Mouse (Mus musculus) c-Kit-positive CD71-positive TER-119-negative erythroid progenitor cells, embryonic 14.5 days (primary cell): ENCODE results near the gene Xpo1.
"Not testable (repeated sequence)": the region's sequence is repeated elsewhere in the genome, so short reads cannot be mapped to it uniquely, and the experiment has no call there.

Experiments used
- DNase-seq: peaks from one replicate; pipeline ENCODE4 v3.0.0-alpha.2; 2013; ENCODE audit warnings: low read depth

Gene Xpo1

GRCm38 (mm10) chr11:23255427-23256193 is at the start of gene Xpo1:
Gene Xpo1 (plus strand): TSS chr11:23256041.
- DNase-seq = peak; percentile 99

DNA sequence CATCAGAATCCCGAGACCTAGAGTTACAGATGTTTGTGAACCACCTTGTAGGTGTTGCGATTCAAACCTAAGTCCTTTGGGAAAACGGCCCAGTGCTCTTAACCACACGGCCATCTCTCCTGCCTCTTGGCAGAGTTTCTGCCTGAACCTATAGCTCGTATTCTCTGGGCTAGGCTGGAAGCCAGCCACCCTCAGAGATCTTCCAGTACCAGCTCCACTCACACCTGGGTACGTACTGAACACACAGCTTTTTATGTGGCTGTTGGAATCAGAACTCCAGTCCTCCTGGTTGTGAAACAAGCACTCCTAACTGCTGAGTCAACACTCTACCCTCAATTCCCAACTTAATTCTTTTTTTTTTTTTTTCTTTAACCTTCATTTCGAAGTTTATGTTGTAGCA is 46.1 kb upstream of the Xpo1 start:
- no peak for DNase-seq

DNA sequence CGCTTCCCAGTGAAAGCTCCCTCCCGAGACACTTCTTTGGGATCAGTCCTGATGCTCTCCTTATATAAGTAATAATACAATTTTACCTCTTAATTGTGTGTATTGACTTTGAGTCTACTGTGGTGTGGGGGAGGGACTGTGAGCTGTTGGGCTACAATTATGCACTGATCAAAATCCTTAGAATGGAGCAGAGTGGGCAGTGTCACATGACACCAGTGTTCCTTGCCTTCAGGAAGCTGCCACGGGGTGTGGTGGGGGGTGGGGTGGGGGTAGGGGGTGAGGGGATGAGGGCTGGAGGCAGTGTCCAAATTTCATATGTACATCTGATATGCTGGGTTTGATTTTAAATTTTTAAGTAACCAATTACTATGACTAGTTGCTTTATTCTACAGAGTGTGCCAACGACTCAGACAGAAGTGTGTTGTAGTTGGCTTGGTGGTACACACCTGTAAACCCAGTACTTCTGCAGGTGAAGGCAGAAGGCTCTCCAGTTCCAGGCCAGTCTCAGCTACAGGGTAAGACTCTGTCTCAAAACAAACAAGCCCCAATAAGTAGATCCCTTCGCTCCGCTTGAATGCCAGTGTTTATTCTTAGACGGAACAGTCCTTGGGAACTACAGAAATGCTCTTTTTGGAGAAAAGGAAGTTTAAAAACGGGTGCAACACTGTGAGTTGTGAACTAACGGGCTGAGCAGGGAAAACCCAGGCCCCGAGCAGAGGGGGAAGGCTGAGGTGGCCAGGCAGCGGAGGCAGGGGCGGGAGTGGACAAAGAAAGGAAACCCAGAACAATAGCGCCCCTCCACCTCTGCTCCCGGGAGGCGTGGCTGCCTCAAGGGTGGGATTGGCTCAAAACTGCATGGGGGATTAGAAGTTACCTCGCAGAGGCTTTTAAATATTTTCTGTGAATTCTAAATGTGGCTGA is 45.0 kb upstream of the Xpo1 start:
- no peak for DNase-seq

DNA sequence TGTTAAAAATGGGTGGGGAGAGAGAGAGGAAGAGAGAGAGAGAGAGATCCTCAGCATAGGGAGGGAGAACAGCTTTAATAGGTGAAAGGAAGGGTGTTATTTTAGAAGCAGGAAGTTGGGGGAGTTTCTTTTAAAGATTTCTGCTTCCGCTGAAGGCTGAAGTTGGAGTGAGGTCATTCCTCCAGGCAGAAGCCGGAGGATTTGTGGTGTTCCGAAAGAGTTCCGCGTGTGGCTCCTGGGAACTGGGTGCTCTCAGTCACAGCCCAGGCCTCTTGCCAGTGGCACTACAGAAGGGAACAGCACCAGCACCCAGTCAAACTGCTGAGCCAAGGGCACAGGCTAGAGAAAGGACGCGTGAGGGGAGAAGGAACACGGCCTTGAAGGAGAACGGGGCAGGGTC is 38.4 kb upstream of the Xpo1 start:
- DNase-seq = no peak

DNA sequence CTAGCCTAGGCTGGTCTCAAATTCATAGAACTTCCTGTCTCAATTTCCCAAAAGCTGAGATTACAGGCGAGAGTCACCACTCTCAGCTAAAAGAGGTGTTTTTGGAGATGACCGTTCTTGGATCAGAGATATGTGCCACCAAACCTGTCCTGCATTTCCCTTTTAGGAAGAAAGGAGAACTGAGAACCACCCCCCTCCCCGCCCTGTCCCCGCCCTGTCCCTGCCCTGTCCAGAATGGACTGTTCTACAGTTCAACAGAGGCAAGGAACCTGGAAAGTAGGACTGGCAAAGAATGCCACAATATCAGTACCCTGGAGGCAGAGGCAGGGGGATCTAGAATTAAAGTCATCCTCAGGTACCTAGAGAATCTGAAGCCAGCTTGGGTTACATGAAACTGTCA is 19.8 kb upstream of the Xpo1 start:
- DNase-seq = no peak

DNA sequence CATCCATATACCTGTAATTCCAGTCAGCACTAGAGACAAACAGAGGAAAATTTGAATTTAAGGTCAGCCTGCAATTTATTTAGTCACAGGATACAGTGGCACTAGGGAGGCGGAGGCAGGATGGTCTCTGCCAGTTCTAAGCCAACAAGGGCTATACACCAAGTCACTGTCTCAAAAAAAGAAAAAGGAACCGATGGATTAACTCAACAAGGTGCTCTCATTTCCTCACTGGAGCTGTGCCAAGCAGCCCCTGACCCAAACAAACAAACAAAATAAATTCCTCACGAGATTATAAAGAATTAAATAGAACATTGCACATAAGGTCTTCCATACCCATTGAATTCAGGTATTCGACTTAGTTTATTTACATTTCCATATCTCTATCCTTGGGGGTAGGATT is 1.9 kb upstream of the Xpo1 start:
- DNase-seq = no peak

- DNase-seq = no peak
These were observed 1.3 kb upstream of the Xpo1 start for GRCm38 (mm10) chr11:23254548-23254947.

DNA sequence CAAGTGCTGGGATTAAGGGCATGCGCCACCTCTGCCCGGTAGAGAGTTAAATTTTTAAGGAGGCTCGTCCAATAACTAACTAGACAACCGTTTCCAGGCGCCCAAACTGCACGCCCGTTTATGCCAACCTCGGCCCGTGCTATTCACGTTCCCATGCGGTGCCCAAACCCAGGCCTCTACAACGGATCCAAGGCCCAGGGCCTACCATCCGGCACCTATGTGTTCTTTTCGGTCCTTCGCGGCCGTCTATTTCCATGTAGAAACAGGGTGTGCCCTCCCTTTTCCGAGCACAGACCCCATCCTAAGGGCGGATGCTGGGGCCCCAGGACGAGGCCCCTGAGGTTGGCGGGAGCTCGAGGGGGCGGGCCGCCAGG is 801 bp upstream of the Xpo1 start:
- DNase-seq = no peak

GRCm38 (mm10) chr11:23256194-23256802 is 457 bp downstream of the Xpo1 start:
- no peak for DNase-seq

- peak; percentile 88 for DNase-seq
These were observed 1.2 kb downstream of the Xpo1 start for GRCm38 (mm10) chr11:23256803-23257704.

DNA sequence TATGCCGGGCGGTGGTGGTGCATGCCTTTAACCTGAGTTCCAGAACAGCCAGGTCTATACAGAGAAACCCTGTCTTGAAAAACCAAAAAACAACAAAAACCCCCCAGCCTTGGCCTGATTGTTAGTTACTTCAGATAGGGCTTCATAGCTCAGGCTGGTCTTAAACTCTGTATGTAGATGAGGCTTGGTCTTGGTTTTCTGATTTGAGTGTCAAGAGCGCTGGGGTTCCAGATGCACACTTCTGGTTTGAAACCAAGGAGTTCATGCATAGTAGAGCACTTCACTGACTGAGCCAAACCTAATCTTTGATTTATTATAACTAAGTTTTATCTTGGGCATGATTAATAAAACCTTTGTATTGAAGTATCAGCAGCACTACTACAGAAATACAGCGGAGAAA is 3.2 kb downstream of the Xpo1 start:
- DNase-seq = no peak

- DNase-seq = no peak
These were observed 3.6 kb downstream of the Xpo1 start for GRCm38 (mm10) chr11:23259481-23259880.

GRCm38 (mm10) chr11:23260186-23260585 is 4.3 kb downstream of the Xpo1 start:
- DNase-seq = peak; percentile 43

DNA sequence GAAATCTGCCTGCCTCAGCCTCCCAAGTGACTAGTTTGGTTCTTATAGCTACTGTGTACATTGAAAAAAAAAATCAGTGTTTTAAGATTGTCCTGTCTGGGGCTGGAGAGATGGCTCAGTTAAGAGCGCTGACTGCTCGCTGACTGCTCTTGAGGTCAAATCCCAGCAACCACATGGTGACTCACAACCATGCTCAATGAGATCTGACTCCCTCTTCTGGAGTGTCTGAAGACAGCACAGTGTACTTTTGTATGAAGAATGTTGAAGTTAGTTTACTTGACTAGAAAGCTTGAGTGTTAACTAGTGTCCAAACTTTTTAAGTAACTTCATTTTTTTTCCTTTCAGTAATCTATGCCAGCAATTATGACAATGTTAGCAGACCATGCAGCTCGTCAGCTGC is 5.6 kb downstream of the Xpo1 start:
- no peak for DNase-seq

GRCm38 (mm10) chr11:23264949-23265348 is 9.1 kb downstream of the Xpo1 start:
- no peak for DNase-seq

- no peak for DNase-seq
These were observed 16.2 kb downstream of the Xpo1 start for GRCm38 (mm10) chr11:23271770-23272724.

DNA sequence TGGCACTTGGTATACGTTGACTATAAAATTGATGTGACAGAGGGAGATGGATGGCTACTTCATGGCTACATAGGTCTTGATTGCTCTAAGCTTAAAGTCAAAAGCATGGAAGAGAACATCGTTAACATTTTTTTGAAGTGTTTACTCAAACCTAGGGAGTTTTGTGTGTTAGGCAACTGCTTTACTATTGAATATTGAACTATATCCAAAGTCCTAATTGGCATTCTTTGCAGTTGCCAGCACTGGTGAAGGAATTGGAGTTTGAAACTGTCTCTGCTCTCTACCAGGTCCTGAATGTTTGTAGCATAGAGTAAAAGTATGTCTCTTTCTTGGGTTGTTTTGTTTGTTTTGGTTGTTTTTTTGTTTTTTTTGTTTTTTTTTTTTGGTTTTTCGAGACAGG is 19.9 kb downstream of the Xpo1 start:
- DNase-seq = no peak

- no peak for DNase-seq
These were observed 28.6 kb downstream of the Xpo1 start for GRCm38 (mm10) chr11:23284469-23284868.

- not testable (repeated sequence) for DNase-seq
These were observed 33.0 kb downstream of the Xpo1 start for GRCm38 (mm10) chr11:23288866-23289265.

DNA sequence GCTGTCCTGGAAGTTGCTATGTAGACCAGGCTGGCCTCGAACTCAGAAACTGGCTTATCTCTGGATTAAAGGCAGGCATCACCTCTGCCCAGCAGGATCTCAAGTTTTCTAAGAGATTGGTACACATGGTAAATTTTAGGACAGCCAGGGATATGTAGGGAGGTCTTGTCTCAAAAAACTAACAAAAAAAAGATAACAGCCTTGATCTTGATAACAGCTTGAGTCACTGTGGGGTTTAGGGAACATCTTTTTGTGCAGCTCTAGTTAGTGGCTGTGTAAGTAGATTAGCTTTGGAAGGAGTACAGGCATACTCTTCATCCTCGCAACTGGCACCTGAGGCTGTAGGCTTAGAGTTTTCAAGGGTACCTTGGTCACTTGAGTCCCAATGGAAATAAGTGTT is 41.5 kb downstream of the Xpo1 start:
- no peak for DNase-seq

DNA sequence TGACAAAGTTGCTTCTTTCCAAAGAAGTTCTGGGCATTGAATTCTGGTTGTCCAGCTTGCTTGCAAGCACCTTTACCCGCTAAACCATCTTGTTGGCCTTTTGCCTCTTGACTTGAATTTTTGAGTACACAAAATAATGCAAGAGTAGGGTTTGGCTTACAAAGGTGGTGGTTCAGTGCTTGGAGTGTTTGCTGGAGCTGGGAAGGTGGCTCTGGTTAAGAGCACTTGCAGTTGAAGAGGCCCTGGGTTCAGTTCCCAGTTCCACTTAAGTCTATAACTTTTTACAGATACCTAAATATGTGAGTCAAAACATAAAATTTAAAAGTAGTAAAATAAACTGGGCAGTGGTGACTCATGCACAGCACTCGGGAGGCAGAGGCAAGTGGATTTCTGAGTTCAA is 42.5 kb downstream of the Xpo1 start:
- no peak for DNase-seq
